Mouse (Mus musculus) limb, embryonic 12.5 days (tissue): ENCODE results near the gene Pdx1. TPM values are rescaled to one million over a fixed set of nuclear protein-coding genes. Genes with fewer than 3 reads are reported as not detected.

Experiments
- ATAC-seq: fragments of 200-750 bp; cut with Nextera tagmentation; 2 replicates; pipeline ENCODE4 v1.8.0; 2017; ENCODE audit warnings: low read depth, moderate TSS enrichment; ENCODE audit not compliant: insufficient number of reproducible peaks, insufficient read depth, low FRiP score, low TSS enrichment
- H3K27ac ChIP-seq: fragments of 300-500 bp; sonication (generic); 2 replicates; pipeline ENCODE4 v1.5.1; 2016; ENCODE audit warnings: mild to moderate bottlenecking, moderate library complexity
- H3K27me3 ChIP-seq: fragments of 300-500 bp; sonication (generic); 2 replicates; pipeline ENCODE4 v1.6.1; 2016; ENCODE audit warnings: mild to moderate bottlenecking, moderate library complexity
- H3K36me3 ChIP-seq: fragments of 300-500 bp; sonication (generic); 2 replicates; pipeline ENCODE4 v1.6.1; 2016; ENCODE audit warnings: mild to moderate bottlenecking, moderate library complexity
- H3K4me1 ChIP-seq: fragments of 300-500 bp; sonication (generic); replicated peaks from 2 replicates; pipeline ENCODE4 v1.6.1; 2016
- H3K4me2 ChIP-seq: fragments of 300-500 bp; sonication (generic); 2 replicates; pipeline ENCODE4 v1.6.1; 2016; ENCODE audit warnings: mild to moderate bottlenecking, moderate library complexity
- H3K4me3 ChIP-seq: fragments of 300-500 bp; sonication (generic); replicated peaks from 2 replicates; pipeline ENCODE4 v1.5.1; 2016; ENCODE audit warnings: mild to moderate bottlenecking
- H3K9ac ChIP-seq: fragments of 300-500 bp; sonication (generic); replicated peaks from 2 replicates; pipeline ENCODE4 v1.6.1; 2016; ENCODE audit warnings: mild to moderate bottlenecking, moderate library complexity
- H3K9me3 ChIP-seq: fragments of 300-500 bp; sonication (generic); 2 replicates; pipeline ENCODE4 v1.6.1; 2016; ENCODE audit warnings: mild to moderate bottlenecking, moderate library complexity
- WGBS: fragments of 180-500 bp; shearing (Covaris S2); methylation state at CpG from one replicate; pipeline ENCODE4 v1.1.7; 2016; 5-methylcytosine and 5-hydroxymethylcytosine counted together
- polyA plus RNA-seq: library from polyadenylated mRNA; unstranded; fragments of >200 nt; fragmentation: Nextera tagmentation; extraction: Ambion mirVana; gene quantifications from 2 replicates; pipeline ENCODE4 v1.2.1, GENCODE M21; 2016

Pdx1 gene
- polyA plus RNA-seq, 1 experiment from 2014 or later, result not detected

GRCm38 (mm10) chr5:147302746-147303400 is 33.1 kb downstream of the Pdx1 start:
- H3K4me1 ChIP-seq, result peaks cover 50% of the 10 kb centered on the region
- no peaks in the 10 kb centered on the region for H3K9me3 ChIP-seq
- no peak overlapping the region for H3K9ac ChIP-seq
- WGBS, result 10% methylated on average over 13 of the region's 13 CpGs
- H3K27me3 ChIP-seq, result peaks cover 99% of the 10 kb centered on the region
- H3K27ac ChIP-seq, result no peak overlapping the region
- no peak for ATAC-seq
- H3K4me3 ChIP-seq, result no peak overlapping the region
- no peak overlapping the region for H3K4me2 ChIP-seq
- no peaks in the 10 kb centered on the region for H3K36me3 ChIP-seq

- Histone ChIP-seq H3K4me2 (peak overlapping the region; percentile 19; the same call in 1 of the 2 replicates), H3K27me3 (peaks cover 100% of the 10 kb centered on the region), H3K4me1 (peaks cover 47% of the 10 kb centered on the region), H3K9ac (no peak overlapping the region), H3K4me3 (peak overlapping the region; percentile 27; the same call in 1 of the 2 replicates), H3K9me3 (no peaks in the 10 kb centered on the region), H3K36me3 (no peaks in the 10 kb centered on the region), H3K27ac (no peak overlapping the region)
- ATAC-seq, result no peak
- under 1% methylated on average over 54 of the region's 54 CpGs for WGBS
Measured at GRCm38 (mm10) chr5:147304276-147305155, 34.8 kb downstream of the Pdx1 start.

GRCm38 (mm10) chr5:147305166-147305565 is 35.4 kb downstream of the Pdx1 start:
- Histone ChIP-seq H3K4me2 (peak overlapping the region; percentile 19; the same call in 1 of the 2 replicates), H3K27ac (no peak overlapping the region), H3K9me3 (no peaks in the 10 kb centered on the region), H3K9ac (no peak overlapping the region), H3K36me3 (no peaks in the 10 kb centered on the region), H3K4me3 (peak overlapping the region; percentile 27), H3K27me3 (peaks cover 100% of the 10 kb centered on the region), H3K4me1 (peaks cover 40% of the 10 kb centered on the region)
- ATAC-seq, result no peak
- under 1% methylated on average over 16 of the region's 16 CpGs for WGBS

- Histone ChIP-seq H3K27ac (no peak overlapping the region), H3K36me3 (no peaks in the 10 kb centered on the region), H3K27me3 (peaks cover 100% of the 10 kb centered on the region), H3K4me1 (peaks cover 35% of the 10 kb centered on the region), H3K9ac (no peak overlapping the region), H3K4me3 (peak overlapping the region; percentile 27), H3K4me2 (peak overlapping the region; percentile 42), H3K9me3 (no peaks in the 10 kb centered on the region)
- ATAC-seq, result no peak
- WGBS, result under 1% methylated on average over 57 of the region's 58 CpGs
Measured at GRCm38 (mm10) chr5:147305856-147306637, 36.3 kb downstream of the Pdx1 start.

GRCm38 (mm10) chr5:147306638-147307397 is 37.1 kb downstream of the Pdx1 start, which contains the start of gene Cdx2:
Gene Cdx2 (minus strand): TSS chr5:147307270.
- Histone ChIP-seq H3K27me3 (peaks cover 100% of the 10 kb centered on the region), H3K9me3 (no peaks in the 10 kb centered on the region), H3K4me3 (peak within 1 kb of the TSS; percentile 27), H3K9ac (no peak within 1 kb of the TSS), H3K4me1 (peaks cover 32% of the 10 kb centered on the region), H3K27ac (no peak within 1 kb of the TSS), H3K36me3 (no peaks in the 10 kb centered on the region), H3K4me2 (peak within 1 kb of the TSS; percentile 42)
- WGBS, result under 1% methylated on average over 63 of the region's 63 CpGs
- ATAC-seq, result no peak; the same call in 1 of the 2 replicates

- Histone ChIP-seq H3K36me3 (no peaks in the 10 kb centered on the region), H3K4me3 (no peak overlapping the region), H3K4me1 (peaks cover 32% of the 10 kb centered on the region), H3K27me3 (peaks cover 100% of the 10 kb centered on the region), H3K9me3 (no peaks in the 10 kb centered on the region), H3K27ac (no peak overlapping the region), H3K9ac (no peak overlapping the region), H3K4me2 (peak overlapping the region; percentile 42; the same call in 1 of the 2 replicates)
- WGBS, result 1% methylated on average over 12 of the region's 12 CpGs
- ATAC-seq, result no peak
Measured at GRCm38 (mm10) chr5:147307398-147307785, 37.6 kb downstream of the Pdx1 start.

- H3K4me2 ChIP-seq, result no peak overlapping the region
Measured at GRCm38 (mm10) chr5:147308451-147308850, 38.7 kb downstream of the Pdx1 start.

GRCm38 (mm10) chr5:147309786-147310185 is 40.0 kb downstream of the Pdx1 start:
- Histone ChIP-seq H3K27ac (no peak overlapping the region), H3K4me1 (peaks cover 24% of the 10 kb centered on the region), H3K36me3 (no peaks in the 10 kb centered on the region), H3K4me2 (no peak overlapping the region), H3K27me3 (peaks cover 100% of the 10 kb centered on the region), H3K9ac (no peak overlapping the region), H3K4me3 (no peak overlapping the region), H3K9me3 (no peaks in the 10 kb centered on the region)
- WGBS, result 5% methylated on average over 2 of the region's 2 CpGs
- no peak for ATAC-seq

More at GRCm38 (mm10) chr5:147308451-147308850, 38.7 kb downstream of the Pdx1 start:
- H3K4me1 ChIP-seq, result peaks cover 32% of the 10 kb centered on the region
- H3K36me3 ChIP-seq, result no peaks in the 10 kb centered on the region
- no peaks in the 10 kb centered on the region for H3K9me3 ChIP-seq
- H3K9ac ChIP-seq, result no peak overlapping the region
- 8% methylated on average over 9 of the region's 9 CpGs for WGBS
- no peak overlapping the region for H3K4me3 ChIP-seq
- ATAC-seq, result no peak
- peaks cover 100% of the 10 kb centered on the region for H3K27me3 ChIP-seq
- no peak overlapping the region for H3K27ac ChIP-seq

GRCm38 (mm10) chr5:147312830-147313685 is 43.3 kb downstream of the Pdx1 start:
- WGBS, result 2% methylated on average over 27 of the region's 27 CpGs
- H3K27ac ChIP-seq, result no peak overlapping the region
- H3K4me1 ChIP-seq, result peaks cover 6% of the 10 kb centered on the region; the same call in 1 of the 2 replicates
- no peaks in the 10 kb centered on the region for H3K9me3 ChIP-seq
- H3K4me2 ChIP-seq, result no peak overlapping the region
- no peak for ATAC-seq
- no peaks in the 10 kb centered on the region for H3K36me3 ChIP-seq
- H3K9ac ChIP-seq, result no peak overlapping the region
- H3K4me3 ChIP-seq, result no peak overlapping the region
- H3K27me3 ChIP-seq, result peaks cover 100% of the 10 kb centered on the region
